Mouse (Mus musculus) intestine, embryonic 15.5 days (tissue): ENCODE measurements around the gene Cspg4. TPM values are rescaled to one million over a fixed set of nuclear protein-coding genes. Genes with fewer than 3 reads are reported as not detected.

Source experiments
- ATAC-seq: fragments of 200-750 bp; cut with Nextera tagmentation; 2 replicates; pipeline ENCODE4 v1.8.0; 2017; ENCODE audit warnings: moderate TSS enrichment, moderate library complexity
- H3K27ac ChIP-seq: fragments of 300-500 bp; sonication (generic); 2 replicates; pipeline ENCODE4 v1.5.1; 2015; ENCODE audit warnings: mild to moderate bottlenecking, inconsistent platforms
- H3K27me3 ChIP-seq: fragments of 300-500 bp; sonication (generic); replicated peaks from 2 replicates; pipeline ENCODE4 v1.6.1; 2015; ENCODE audit warnings: inconsistent platforms
- H3K36me3 ChIP-seq: fragments of 300-500 bp; sonication (generic); 2 replicates; pipeline ENCODE4 v1.6.1; 2015; ENCODE audit warnings: inconsistent platforms
- H3K4me1 ChIP-seq: fragments of 300-500 bp; sonication (generic); replicated peaks from 2 replicates; pipeline ENCODE4 v1.6.1; 2015; ENCODE audit warnings: inconsistent platforms
- H3K4me2 ChIP-seq: fragments of 300-500 bp; sonication (generic); replicated peaks from 2 replicates; pipeline ENCODE4 v1.6.1; 2015; ENCODE audit warnings: mild to moderate bottlenecking, inconsistent platforms
- H3K4me3 ChIP-seq: fragments of 300-500 bp; sonication (generic); replicated peaks from 2 replicates; pipeline ENCODE4 v1.5.1; 2015; ENCODE audit warnings: inconsistent platforms
- H3K9ac ChIP-seq: fragments of 300-500 bp; sonication (generic); 2 replicates; pipeline ENCODE4 v1.6.1; 2015; ENCODE audit warnings: inconsistent platforms
- H3K9me3 ChIP-seq: fragments of 300-500 bp; sonication (generic); 2 replicates; pipeline ENCODE4 v1.6.1; 2016; ENCODE audit warnings: inconsistent platforms
- WGBS: fragments of 180-500 bp; shearing (Covaris S2); methylation state at CpG from one replicate; pipeline ENCODE4 v1.1.7; 2015; 5-methylcytosine and 5-hydroxymethylcytosine counted together
- polyA plus RNA-seq: library from polyadenylated mRNA; unstranded; fragments of >200 nt; fragmentation: Nextera tagmentation; extraction: Ambion mirVana; gene quantifications from 2 replicates; pipeline ENCODE4 v1.2.1, GENCODE M21; 2015

Gene Cspg4
- polyA plus RNA-seq, 1 experiment from 2014 or later: 19.0 TPM

DNA sequence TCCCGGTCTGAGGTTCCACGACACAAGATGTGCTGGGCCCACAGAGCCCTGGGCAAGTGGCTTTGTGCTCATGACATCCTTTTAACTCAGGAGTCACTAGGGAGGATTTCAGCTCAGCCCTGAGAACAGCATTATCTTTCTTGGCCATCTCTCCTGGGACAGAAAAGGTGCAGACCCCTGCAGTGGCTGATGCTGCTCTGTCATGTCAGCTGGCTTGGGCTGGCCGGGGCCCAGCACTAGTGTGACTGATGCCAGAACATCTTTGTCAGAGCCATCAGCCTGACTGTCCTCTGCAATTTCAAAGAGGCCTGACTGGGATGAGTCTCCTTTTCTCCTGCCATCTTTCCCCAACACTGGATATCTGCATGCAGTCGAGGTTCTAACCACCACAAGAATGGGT is 17.4 kb downstream of the Cspg4 start:
- H3K9me3 ChIP-seq: no peaks in the 10 kb centered on the region
- no peak overlapping the region for H3K9ac ChIP-seq
- peak overlapping the region; percentile 62 for H3K27ac ChIP-seq
- WGBS: 61% methylated on average over 4 of the region's 4 CpGs
- H3K27me3 ChIP-seq: no peaks in the 10 kb centered on the region
- no peak overlapping the region for H3K4me2 ChIP-seq
- peaks cover 36% of the 10 kb centered on the region for H3K4me1 ChIP-seq
- 0 out of 2 replicates have a peak, but pooled peaks cover 10% of the 10 kb centered on the region for H3K36me3 ChIP-seq
- no peak overlapping the region for H3K4me3 ChIP-seq
- no peak for ATAC-seq

DNA sequence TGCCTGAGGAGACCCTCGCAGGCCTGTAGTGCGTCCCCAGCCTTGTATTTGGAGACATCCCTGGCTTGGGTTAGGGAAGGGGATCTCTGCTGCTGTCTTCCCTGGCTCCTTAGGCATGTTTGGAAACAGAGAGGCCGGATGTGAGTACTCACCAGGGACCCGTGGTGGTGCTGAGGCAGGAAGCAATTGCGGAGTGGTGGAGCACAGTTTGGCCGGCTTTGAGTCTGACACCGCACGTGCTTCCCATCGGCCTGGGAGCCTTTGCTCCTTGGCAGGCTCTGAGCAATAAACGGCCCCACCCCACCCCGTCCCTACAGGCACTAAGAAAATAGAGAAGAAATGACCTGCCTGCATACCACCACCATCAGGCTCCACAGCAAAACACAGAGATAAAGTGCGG is 18.0 kb downstream of the Cspg4 start:
- Histone ChIP-seq H3K9me3 (no peaks in the 10 kb centered on the region), H3K27ac (peak overlapping the region; percentile 62), H3K27me3 (no peaks in the 10 kb centered on the region), H3K4me3 (no peak overlapping the region), H3K4me1 (peaks cover 32% of the 10 kb centered on the region), H3K36me3 (0 out of 2 replicates have a peak, but pooled peaks cover 10% of the 10 kb centered on the region), H3K4me2 (no peak overlapping the region), H3K9ac (no peak overlapping the region)
- 33% methylated on average over 12 of the region's 12 CpGs for WGBS
- ATAC-seq: peak; percentile 58

DNA sequence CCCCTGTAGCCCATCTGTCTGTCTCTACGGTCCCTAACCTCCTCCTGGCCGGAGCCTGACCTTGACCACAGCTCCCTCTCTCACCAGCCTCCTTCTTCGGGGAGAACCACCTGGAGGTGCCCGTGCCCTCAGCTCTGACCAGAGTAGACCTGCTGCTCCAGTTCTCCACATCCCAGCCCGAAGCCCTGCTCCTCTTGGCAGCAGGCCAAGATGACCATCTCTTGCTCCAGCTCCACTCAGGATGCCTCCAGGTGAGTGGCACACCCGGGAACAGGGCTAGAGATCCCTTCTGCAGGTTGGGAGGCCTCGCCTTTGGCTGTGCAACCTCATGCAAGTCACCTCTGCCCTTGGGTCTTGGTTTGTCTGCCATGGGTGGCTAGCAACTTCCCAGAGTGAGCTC is 18.6 kb downstream of the Cspg4 start:
- Histone ChIP-seq H3K9ac (no peak overlapping the region), H3K9me3 (no peaks in the 10 kb centered on the region), H3K4me1 (peaks cover 32% of the 10 kb centered on the region), H3K27me3 (no peaks in the 10 kb centered on the region), H3K36me3 (0 out of 2 replicates have a peak, but pooled peaks cover 10% of the 10 kb centered on the region), H3K4me2 (no peak overlapping the region), H3K4me3 (no peak overlapping the region), H3K27ac (no peak overlapping the region)
- 74% methylated on average over 7 of the region's 7 CpGs for WGBS
- ATAC-seq: no peak; the same call in none of the 2 replicates

DNA sequence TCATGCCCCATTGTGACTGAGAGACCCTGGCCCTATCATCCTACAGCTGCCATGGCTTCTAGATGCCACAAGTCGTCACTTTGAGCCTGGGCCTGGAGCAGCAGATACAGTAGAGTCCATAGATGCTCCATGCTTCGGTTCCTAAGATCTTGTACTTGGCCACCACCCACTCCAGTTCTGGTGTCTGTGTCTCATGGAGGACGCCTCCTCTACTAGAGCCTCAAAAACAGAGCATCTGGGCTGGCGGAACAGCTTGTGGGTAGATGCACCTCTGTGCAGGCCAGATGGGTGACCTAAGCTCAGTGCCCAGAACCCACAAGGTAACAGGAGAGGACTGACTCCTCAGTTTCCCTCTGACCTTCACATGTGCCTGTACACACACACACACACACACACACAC is 19.5 kb downstream of the Cspg4 start:
- Histone ChIP-seq H3K27ac (no peak overlapping the region), H3K4me2 (no peak overlapping the region), H3K4me1 (peaks cover 32% of the 10 kb centered on the region), H3K9me3 (no peaks in the 10 kb centered on the region), H3K4me3 (no peak overlapping the region), H3K36me3 (0 out of 2 replicates have a peak, but pooled peaks cover 10% of the 10 kb centered on the region), H3K9ac (no peak overlapping the region), H3K27me3 (no peaks in the 10 kb centered on the region)
- no peak for ATAC-seq
- WGBS: 86% methylated on average over 4 of the region's 4 CpGs

DNA sequence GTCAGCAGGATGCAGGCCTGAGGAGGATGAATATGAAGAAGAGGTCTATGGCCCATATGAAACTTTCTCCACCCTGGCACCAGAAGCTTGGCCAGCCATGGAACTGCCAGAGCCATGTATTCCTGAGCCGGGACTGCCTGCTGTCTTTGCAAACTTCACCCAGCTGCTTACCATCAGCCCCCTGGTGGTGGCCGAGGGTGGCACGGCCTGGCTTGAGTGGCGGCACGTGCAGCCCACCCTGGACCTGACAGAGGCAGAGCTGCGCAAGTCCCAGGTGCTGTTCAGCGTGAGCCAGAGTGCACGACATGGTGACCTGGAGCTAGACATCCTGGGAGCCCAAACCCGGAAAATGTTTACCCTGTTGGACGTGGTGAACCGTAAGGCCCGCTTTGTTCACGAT is 21.3 kb downstream of the Cspg4 start:
- H3K4me3 ChIP-seq: no peak overlapping the region
- ATAC-seq: no peak
- WGBS: 63% methylated on average over 13 of the region's 13 CpGs
- H3K4me2 ChIP-seq: no peak overlapping the region
- 0 out of 2 replicates have a peak, but pooled peaks cover 10% of the 10 kb centered on the region for H3K36me3 ChIP-seq
- no peaks in the 10 kb centered on the region for H3K9me3 ChIP-seq
- no peak overlapping the region for H3K9ac ChIP-seq
- H3K4me1 ChIP-seq: peaks cover 28% of the 10 kb centered on the region
- H3K27me3 ChIP-seq: no peaks in the 10 kb centered on the region
- H3K27ac ChIP-seq: no peak overlapping the region

DNA sequence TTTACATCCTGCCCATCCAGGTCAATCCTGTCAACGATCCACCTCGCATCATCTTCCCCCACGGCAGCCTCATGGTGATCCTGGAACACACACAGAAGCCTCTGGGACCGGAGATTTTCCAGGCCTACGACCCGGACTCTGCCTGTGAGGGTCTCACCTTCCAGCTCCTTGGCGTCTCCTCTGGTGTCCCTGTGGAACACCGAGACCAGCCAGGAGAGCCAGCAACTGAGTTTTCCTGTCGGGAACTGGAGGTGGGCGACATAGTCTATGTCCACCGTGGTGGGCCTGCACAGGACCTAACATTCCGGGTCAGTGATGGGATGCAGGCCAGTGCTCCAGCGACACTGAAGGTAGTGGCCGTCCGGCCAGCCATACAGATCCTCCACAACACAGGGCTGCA is 21.8 kb downstream of the Cspg4 start:
- Histone ChIP-seq H3K9me3 (no peaks in the 10 kb centered on the region), H3K4me3 (no peak overlapping the region), H3K27ac (no peak overlapping the region), H3K36me3 (0 out of 2 replicates have a peak, but pooled peaks cover 10% of the 10 kb centered on the region), H3K4me2 (no peak overlapping the region), H3K9ac (no peak overlapping the region), H3K4me1 (peaks cover 24% of the 10 kb centered on the region), H3K27me3 (no peaks in the 10 kb centered on the region)
- 90% methylated on average over 15 of the region's 15 CpGs for WGBS
- no peak for ATAC-seq

DNA sequence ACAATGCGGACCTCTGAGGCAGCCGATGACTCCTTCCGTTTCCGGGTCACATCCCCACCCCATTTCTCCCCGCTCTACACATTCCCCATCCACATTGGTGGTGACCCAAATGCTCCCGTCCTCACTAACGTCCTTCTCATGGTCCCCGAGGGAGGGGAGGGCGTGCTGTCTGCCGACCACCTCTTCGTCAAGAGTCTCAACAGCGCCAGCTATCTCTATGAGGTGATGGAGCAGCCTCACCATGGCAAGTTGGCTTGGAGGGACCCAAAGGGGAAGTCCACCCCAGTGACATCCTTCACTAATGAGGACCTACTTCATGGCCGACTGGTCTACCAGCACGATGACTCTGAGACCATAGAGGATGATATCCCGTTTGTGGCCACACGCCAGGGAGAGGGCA is 22.7 kb downstream of the Cspg4 start:
- Histone ChIP-seq H3K27me3 (peaks cover 4% of the 10 kb centered on the region; the same call in 1 of the 2 replicates), H3K4me2 (no peak overlapping the region), H3K9ac (no peak overlapping the region), H3K4me1 (peaks cover 16% of the 10 kb centered on the region), H3K27ac (no peak overlapping the region), H3K4me3 (no peak overlapping the region), H3K9me3 (no peaks in the 10 kb centered on the region), H3K36me3 (0 out of 2 replicates have a peak, but pooled peaks cover 14% of the 10 kb centered on the region)
- no peak for ATAC-seq
- 95% methylated on average over 16 of the region's 16 CpGs for WGBS

DNA sequence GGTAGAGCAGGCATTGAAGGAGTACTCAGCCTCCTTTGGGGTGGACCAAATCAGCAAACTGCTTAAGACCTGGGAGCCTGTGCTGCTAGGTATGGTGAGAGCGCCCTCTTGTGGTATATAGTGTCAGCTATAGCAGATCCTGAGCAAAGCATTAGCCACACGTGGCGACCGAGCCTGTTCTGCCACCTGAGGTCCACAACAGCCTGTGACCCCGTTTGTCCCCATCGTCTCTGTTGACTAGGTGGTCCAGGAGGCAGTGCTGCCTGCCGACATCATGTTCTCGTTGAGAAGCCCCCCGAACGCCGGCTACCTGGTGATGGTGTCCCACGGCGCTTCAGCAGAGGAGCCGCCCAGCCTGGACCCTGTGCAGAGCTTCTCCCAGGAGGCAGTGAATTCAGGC is 25.0 kb downstream of the Cspg4 start:
- 0 out of 2 replicates have a peak, but pooled peaks cover 10% of the 10 kb centered on the region for H3K36me3 ChIP-seq

DNA sequence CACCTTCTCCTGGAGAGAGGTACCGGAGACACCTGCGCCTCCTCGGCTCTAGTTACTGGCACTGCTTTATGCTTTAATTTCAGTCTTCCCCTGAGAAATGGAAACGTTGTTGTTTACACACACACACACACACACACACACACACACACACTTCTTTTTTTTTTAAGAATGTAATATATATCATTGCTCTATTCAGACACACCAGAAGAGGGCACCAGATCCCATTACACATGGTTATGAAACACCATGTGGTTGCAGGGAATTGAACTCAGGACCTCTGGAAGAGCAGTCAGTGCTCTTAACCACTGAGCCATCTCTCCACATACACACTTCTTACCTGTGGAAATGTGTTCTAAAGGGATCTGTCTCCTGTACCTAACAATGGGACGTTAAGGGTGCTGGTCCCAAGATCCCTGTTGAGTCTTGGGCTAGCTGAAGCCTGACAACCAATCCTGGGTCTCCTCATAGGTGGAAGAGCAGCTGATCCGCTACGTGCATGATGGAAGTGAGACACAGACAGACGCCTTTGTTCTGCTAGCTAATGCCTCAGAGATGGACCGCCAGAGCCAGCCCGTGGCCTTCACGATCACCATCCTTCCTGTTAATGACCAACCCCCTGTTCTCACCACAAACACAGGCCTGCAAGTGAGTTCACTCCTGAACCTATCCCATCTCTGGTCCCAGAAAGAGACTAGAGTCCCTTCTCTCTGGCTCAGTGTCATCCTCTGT is 25.9 kb downstream of the Cspg4 start:
- H3K27ac ChIP-seq: no peak overlapping the region
- no peak for ATAC-seq
- H3K4me3 ChIP-seq: no peak overlapping the region
- WGBS: 69% methylated on average over 11 of the region's 11 CpGs
- H3K27me3 ChIP-seq: peaks cover 4% of the 10 kb centered on the region; the same call in 1 of the 2 replicates
- no peak overlapping the region for H3K9ac ChIP-seq
- H3K36me3 ChIP-seq: 0 out of 2 replicates have a peak, but pooled peaks cover 4% of the 10 kb centered on the region
- H3K9me3 ChIP-seq: no peaks in the 10 kb centered on the region
- H3K4me1 ChIP-seq: peaks cover 5% of the 10 kb centered on the region; the same call in 1 of the 2 replicates
- no peak overlapping the region for H3K4me2 ChIP-seq

More for the DNA sequence above, 25.0 kb downstream of the Cspg4 start:
- 19% methylated on average over 14 of the region's 14 CpGs for WGBS
- peak; percentile 63 for ATAC-seq
- Histone ChIP-seq H3K4me2 (peak overlapping the region; percentile 52), H3K9me3 (no peaks in the 10 kb centered on the region), H3K27ac (no peak overlapping the region), H3K4me1 (peaks cover 5% of the 10 kb centered on the region; the same call in 1 of the 2 replicates), H3K27me3 (peaks cover 4% of the 10 kb centered on the region; the same call in 1 of the 2 replicates), H3K4me3 (no peak overlapping the region), H3K9ac (no peak overlapping the region)

DNA sequence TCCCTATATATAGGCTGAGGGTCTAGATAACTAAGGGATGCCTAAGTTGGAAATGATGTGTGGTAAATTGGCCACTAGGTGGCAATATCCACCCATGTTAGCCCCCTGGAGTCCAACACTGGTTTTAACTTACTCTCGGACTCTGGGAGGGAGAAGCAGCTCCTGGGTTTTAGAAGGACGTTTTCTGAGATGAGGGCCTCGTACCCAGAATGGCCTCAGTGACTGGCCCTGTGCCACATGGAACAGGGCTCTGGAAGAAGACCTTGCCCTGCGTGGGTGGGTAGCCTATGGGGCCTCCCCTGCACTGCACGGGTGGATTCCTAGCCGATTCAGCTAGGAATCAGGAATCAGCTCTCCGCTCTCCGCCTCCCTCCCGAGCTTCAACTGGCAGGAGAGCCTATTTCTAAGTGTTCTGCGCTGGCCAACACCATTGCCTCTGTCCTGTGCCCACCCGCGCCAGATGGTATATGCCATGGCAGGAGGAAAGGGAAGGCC is 26.7 kb downstream of the Cspg4 start:
- 32% methylated on average over 12 of the region's 12 CpGs for WGBS
- Histone ChIP-seq H3K27ac (peak overlapping the region; percentile 3; the same call in 1 of the 2 replicates), H3K4me2 (peak overlapping the region; percentile 43; the same call in 1 of the 2 replicates), H3K4me3 (no peak overlapping the region), H3K4me1 (peaks cover 5% of the 10 kb centered on the region; the same call in 1 of the 2 replicates), H3K9me3 (no peaks in the 10 kb centered on the region), H3K27me3 (peaks cover 4% of the 10 kb centered on the region; the same call in 1 of the 2 replicates), H3K36me3 (0 out of 2 replicates have a peak, but pooled peaks cover 4% of the 10 kb centered on the region), H3K9ac (0 out of 2 replicates have a peak overlapping the region, but pooled peaks have one; percentile 21)
- ATAC-seq: peak; percentile 66

DNA sequence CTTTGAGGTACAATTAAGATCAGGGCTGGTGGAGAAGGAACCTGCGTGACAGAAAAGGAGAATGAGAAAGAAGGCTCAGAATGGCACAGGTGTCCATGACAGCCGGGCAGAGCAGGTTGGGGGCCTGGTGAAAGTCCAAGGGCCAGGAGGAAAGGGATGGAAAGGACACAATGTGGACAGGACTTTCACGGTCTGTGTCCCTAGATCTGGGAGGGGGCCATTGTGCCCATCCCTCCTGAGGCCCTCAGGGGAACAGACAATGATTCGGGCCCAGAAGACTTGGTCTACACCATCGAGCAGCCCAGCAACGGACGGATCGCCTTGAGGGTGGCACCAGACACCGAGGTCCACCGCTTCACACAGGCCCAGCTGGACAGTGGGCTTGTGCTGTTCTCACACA is 27.3 kb downstream of the Cspg4 start:
- Histone ChIP-seq H3K4me3 (no peak overlapping the region), H3K9ac (no peak overlapping the region), H3K36me3 (0 out of 2 replicates have a peak, but pooled peaks cover 4% of the 10 kb centered on the region), H3K4me1 (peaks cover 5% of the 10 kb centered on the region; the same call in 1 of the 2 replicates), H3K4me2 (no peak overlapping the region), H3K27ac (0 out of 2 replicates have a peak overlapping the region, but pooled peaks have one; percentile 3), H3K9me3 (no peaks in the 10 kb centered on the region), H3K27me3 (peaks cover 4% of the 10 kb centered on the region; the same call in 1 of the 2 replicates)
- WGBS: 92% methylated on average over 10 of the region's 10 CpGs
- no peak for ATAC-seq

DNA sequence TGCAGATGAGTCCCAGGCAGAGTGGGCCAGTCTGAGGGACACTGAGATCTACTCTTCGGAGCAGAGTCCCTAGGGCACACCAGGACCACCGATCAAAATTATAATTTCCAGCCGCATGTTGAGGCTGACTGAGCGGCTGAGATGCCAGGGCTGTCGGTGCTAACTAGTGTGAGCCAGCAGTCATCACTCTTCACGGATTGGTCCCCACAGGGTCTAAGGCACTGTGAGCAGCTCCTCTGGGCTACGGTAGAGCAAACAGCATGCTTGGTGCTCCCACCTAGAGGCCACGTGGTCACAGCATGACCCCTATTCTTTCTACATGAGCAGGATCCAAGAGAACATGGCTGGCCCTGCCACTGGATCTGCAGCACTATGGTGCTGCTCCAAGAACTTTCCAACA is 28.5 kb downstream of the Cspg4 start:
- H3K4me3 ChIP-seq: no peak overlapping the region
- H3K27ac ChIP-seq: no peak overlapping the region
- H3K36me3 ChIP-seq: 0 out of 2 replicates have a peak, but pooled peaks cover 4% of the 10 kb centered on the region
- peaks cover 4% of the 10 kb centered on the region; the same call in 1 of the 2 replicates for H3K27me3 ChIP-seq
- ATAC-seq: no peak
- H3K4me1 ChIP-seq: peaks cover 5% of the 10 kb centered on the region; the same call in 1 of the 2 replicates
- H3K9me3 ChIP-seq: no peaks in the 10 kb centered on the region
- H3K9ac ChIP-seq: no peak overlapping the region
- WGBS: 78% methylated on average over 8 of the region's 8 CpGs
- no peak overlapping the region for H3K4me2 ChIP-seq
